Mouse (Mus musculus) stomach, postnatal 0 days (tissue): ENCODE results near the gene Map4k5.

ENCODE experiments used
- CTCF ChIP-seq: IDR thresholded peaks from 2 replicates; pipeline ENCODE4 v1.5.1; 2016; ENCODE audit warnings: antibody characterized with exemption, low read depth, mild to moderate bottlenecking, moderate library complexity
- EP300 ChIP-seq: optimal IDR thresholded peaks from 2 replicates; pipeline ENCODE3; 2016; ENCODE audit warnings: antibody characterized with exemption

GRCm38 (mm10) chr12:69864164-69864692, 28.8 kb downstream of the Map4k5 start:
- TF ChIP-seq CTCF (no peak), EP300 (no peak)
